Mouse (Mus musculus): ENCODE measurements around the gene Uncx. TPM values are rescaled to one million over a fixed set of nuclear protein-coding genes. Genes with fewer than 3 reads are reported as not detected.

Uncx gene
- polyA plus RNA-seq, 1 experiment from 2014 or later: 0.09 TPM

GRCm38 (mm10) chr5:139555476-139556115 lies 12.3 kb downstream of the Uncx start:
- Histone ChIP-seq H3K9me3 (replicated peaks) (no peaks in the 10 kb centered on the region), H3K4me3 (no peak overlapping the region), H3K9ac (no peak overlapping the region), H3K4me1 (replicated peaks) (peaks cover 12% of the 10 kb centered on the region; the same call in 1 of the 2 replicates), H3K27me3 (replicated peaks) (peaks cover 92% of the 10 kb centered on the region), H3K36me3 (no peaks in the 10 kb centered on the region), H3K4me2 (no peak overlapping the region), H3K27ac (ENCODE audit: poor library complexity, severe bottlenecking) (no peak overlapping the region)
- WGBS: 2% methylated on average over 7 of the region's 7 CpGs
- ATAC-seq (ENCODE audit: insufficient number of reproducible peaks, low FRiP score): no peak

DNA sequence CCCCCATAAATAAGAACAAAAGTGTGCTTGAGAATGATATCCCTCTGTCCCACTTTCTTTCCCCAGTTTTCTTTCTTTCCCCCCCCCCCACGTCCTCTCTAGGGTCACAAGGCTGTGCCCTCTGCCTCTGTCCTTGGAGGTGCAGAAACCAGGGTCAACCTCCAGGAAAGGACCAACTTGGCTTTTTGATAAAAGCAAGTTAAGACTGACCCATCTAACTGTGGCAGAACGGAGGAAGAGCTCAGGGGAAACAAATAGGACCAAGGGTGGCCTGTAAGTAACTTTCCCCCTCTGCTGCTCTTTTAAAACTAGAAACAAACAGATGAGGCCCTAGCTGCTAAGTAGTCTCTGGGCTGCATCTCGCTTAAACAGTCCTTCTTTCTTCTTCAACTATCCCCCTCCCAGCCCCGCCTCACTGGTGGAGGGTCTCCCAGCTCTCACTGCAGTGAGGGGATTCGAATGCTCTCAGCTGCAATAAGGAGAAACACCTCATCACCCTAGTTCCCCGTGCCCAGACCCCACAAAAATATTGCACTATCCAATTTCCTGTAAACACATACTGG lies 12.9 kb downstream of the Uncx start:
- no peak for ATAC-seq (ENCODE audit: insufficient number of reproducible peaks, low FRiP score)
- H3K9ac ChIP-seq: no peak overlapping the region
- peaks cover 12% of the 10 kb centered on the region; the same call in 1 of the 2 replicates for H3K4me1 ChIP-seq (replicated peaks)
- H3K9me3 ChIP-seq (replicated peaks): no peaks in the 10 kb centered on the region
- H3K27me3 ChIP-seq (replicated peaks): peaks cover 93% of the 10 kb centered on the region
- H3K4me3 ChIP-seq: no peak overlapping the region
- H3K27ac ChIP-seq (ENCODE audit: poor library complexity, severe bottlenecking): no peak overlapping the region
- no peaks in the 10 kb centered on the region for H3K36me3 ChIP-seq
- 3% methylated on average over 6 of the region's 6 CpGs for WGBS
- H3K4me2 ChIP-seq: no peak overlapping the region

DNA sequence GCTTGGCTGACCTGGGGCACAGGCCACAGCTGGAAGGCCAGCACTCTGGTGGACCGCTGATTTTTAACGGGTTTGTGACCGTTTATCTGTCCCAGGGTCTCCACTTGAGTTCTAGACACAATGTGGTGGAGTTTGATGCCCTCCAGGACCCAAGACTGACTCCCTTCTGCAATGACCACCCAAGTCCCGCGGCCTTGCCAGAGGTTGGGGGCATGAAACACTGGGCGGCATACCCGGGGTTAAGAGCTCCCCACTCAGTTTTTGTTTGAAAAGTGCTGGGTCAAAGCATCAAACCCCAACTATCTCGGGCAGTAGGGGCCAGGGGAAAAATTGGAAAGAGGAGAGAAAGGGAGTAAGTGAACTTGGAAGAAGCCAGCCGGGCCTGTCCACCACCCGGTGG lies 13.8 kb downstream of the Uncx start:
- Histone ChIP-seq H3K9ac (no peak overlapping the region), H3K4me1 (replicated peaks) (peaks cover 12% of the 10 kb centered on the region; the same call in 1 of the 2 replicates), H3K4me2 (no peak overlapping the region), H3K9me3 (replicated peaks) (no peaks in the 10 kb centered on the region), H3K36me3 (no peaks in the 10 kb centered on the region), H3K4me3 (no peak overlapping the region), H3K27ac (ENCODE audit: poor library complexity, severe bottlenecking) (no peak overlapping the region), H3K27me3 (replicated peaks) (peaks cover 93% of the 10 kb centered on the region)
- WGBS: 4% methylated on average over 10 of the region's 10 CpGs
- ATAC-seq (ENCODE audit: insufficient number of reproducible peaks, low FRiP score): no peak

GRCm38 (mm10) chr5:139557531-139558467 lies 14.5 kb downstream of the Uncx start:
- Histone ChIP-seq H3K9me3 (replicated peaks) (no peaks in the 10 kb centered on the region), H3K4me3 (peak overlapping the region; percentile 10; the same call in 1 of the 2 replicates), H3K27me3 (replicated peaks) (peaks cover 93% of the 10 kb centered on the region), H3K36me3 (no peaks in the 10 kb centered on the region), H3K4me2 (peak overlapping the region; percentile 19; the same call in 1 of the 2 replicates), H3K27ac (ENCODE audit: poor library complexity, severe bottlenecking) (no peak overlapping the region), H3K4me1 (replicated peaks) (peaks cover 12% of the 10 kb centered on the region; the same call in 1 of the 2 replicates), H3K9ac (no peak overlapping the region)
- 2% methylated on average over 43 of the region's 43 CpGs for WGBS
- peak; percentile 40; the same call in 1 of the 2 replicates for ATAC-seq (ENCODE audit: insufficient number of reproducible peaks, low FRiP score)

- H3K4me3 ChIP-seq: peak overlapping the region; percentile 10; the same call in 1 of the 2 replicates
- H3K4me1 ChIP-seq (replicated peaks): peaks cover 10% of the 10 kb centered on the region; the same call in 1 of the 2 replicates
- no peak for ATAC-seq (ENCODE audit: insufficient number of reproducible peaks, low FRiP score)
- H3K4me2 ChIP-seq: peak overlapping the region; percentile 19; the same call in 1 of the 2 replicates
- no peak overlapping the region for H3K9ac ChIP-seq
- no peaks in the 10 kb centered on the region for H3K36me3 ChIP-seq
- WGBS: under 1% methylated on average over 16 of the region's 16 CpGs
- H3K27me3 ChIP-seq (replicated peaks): peaks cover 93% of the 10 kb centered on the region
- H3K9me3 ChIP-seq (replicated peaks): no peaks in the 10 kb centered on the region
- no peak overlapping the region for H3K27ac ChIP-seq (ENCODE audit: poor library complexity, severe bottlenecking)
Measured at GRCm38 (mm10) chr5:139558468-139558804, 15.1 kb downstream of the Uncx start.

DNA sequence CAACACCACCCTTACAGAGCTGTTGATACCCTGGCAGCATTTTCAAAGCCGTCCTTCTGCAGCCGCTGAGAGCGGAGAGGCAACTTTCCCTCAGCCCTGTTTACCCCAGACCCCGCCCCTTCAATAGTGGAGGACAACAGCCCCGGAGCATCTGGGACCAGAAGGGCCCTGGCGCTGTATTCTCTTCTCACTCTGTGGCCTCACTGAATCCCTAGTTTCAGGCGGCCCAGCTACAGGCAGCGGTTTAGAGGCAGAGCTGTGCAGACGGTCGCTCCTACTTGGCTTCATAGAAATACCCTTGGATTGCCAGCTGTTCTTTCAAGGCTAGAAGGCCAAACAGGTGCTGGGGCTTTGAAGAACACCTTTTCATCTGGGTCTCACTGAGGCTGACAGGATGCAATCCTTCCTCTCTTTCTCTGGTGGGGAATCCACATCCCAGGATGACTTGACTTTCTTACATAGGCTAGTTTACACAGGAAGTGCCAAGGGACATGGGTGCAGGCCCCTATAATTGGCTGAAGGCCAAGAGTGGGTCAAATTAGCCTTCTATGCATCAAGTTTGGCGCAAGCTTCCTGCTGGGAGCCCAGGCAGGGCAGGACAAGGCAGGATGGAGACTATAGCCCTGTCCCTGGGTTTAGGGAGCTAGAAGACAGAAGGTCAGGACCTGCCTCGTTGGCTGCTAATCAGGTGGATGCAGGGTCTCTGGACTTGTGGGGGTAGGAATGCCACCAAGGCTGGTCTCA lies 15.8 kb downstream of the Uncx start:
- no peaks in the 10 kb centered on the region for H3K36me3 ChIP-seq
- H3K4me3 ChIP-seq: no peak overlapping the region
- no peaks in the 10 kb centered on the region for H3K9me3 ChIP-seq (replicated peaks)
- ATAC-seq (ENCODE audit: insufficient number of reproducible peaks, low FRiP score): no peak
- peaks cover 10% of the 10 kb centered on the region; the same call in 1 of the 2 replicates for H3K4me1 ChIP-seq (replicated peaks)
- H3K4me2 ChIP-seq: no peak overlapping the region
- H3K27ac ChIP-seq (ENCODE audit: poor library complexity, severe bottlenecking): no peak overlapping the region
- no peak overlapping the region for H3K9ac ChIP-seq
- WGBS: 5% methylated on average over 12 of the region's 12 CpGs
- peaks cover 92% of the 10 kb centered on the region for H3K27me3 ChIP-seq (replicated peaks)

DNA sequence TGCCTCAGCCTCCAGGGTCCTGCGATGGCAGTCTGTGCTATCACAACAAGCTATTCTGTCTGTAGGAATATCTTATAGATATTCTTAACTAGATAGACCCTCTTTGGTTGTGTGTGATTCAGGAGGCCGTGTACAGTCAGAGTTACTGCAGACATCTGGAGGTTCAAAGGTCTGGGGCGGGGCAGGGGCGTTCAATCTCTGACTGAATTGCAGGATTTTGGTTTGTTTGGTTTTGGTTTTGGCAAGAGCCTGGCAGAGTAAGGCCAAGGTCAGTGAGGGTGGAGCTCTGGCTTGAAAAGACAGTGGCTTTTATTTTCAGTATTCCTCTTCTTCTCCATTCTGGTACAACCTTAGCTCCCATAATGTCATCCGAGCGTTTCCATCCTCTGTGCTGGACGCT lies 16.5 kb downstream of the Uncx start:
- no peak overlapping the region for H3K4me2 ChIP-seq
- no peak overlapping the region for H3K9ac ChIP-seq
- H3K4me3 ChIP-seq: no peak overlapping the region
- peaks cover 10% of the 10 kb centered on the region; the same call in 1 of the 2 replicates for H3K4me1 ChIP-seq (replicated peaks)
- peaks cover 95% of the 10 kb centered on the region for H3K27me3 ChIP-seq (replicated peaks)
- no peaks in the 10 kb centered on the region for H3K9me3 ChIP-seq (replicated peaks)
- H3K36me3 ChIP-seq: no peaks in the 10 kb centered on the region
- 45% methylated on average over 7 of the region's 7 CpGs for WGBS
- no peak overlapping the region for H3K27ac ChIP-seq (ENCODE audit: poor library complexity, severe bottlenecking)
- ATAC-seq (ENCODE audit: insufficient number of reproducible peaks, low FRiP score): no peak

GRCm38 (mm10) chr5:139561363-139562001 lies 18.2 kb downstream of the Uncx start:
- 56% methylated on average over 4 of the region's 4 CpGs for WGBS
- no peak for ATAC-seq (ENCODE audit: insufficient number of reproducible peaks, low FRiP score)

DNA sequence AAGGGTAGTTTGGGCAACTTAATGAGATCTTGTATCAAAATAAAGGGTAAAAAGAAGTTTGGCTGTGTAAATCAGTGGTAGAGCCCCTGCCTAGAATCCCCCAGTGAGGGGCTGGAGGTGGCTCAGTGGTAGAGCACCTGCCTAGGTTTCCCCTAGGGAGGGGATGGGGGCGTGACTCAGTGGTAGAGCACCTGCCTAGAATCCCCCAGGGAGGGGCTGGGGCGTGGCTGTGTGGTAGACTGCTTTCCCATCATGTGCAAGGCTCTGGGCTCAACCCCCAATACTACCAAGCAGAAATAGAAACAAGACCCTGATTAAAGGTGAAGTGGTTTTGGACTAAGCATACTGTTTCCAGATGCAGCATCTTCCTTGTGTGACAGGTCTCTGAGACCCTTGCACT lies 21.4 kb downstream of the Uncx start:
- Histone ChIP-seq H3K4me3 (no peak overlapping the region), H3K4me1 (replicated peaks) (no peaks in the 10 kb centered on the region), H3K9me3 (replicated peaks) (no peaks in the 10 kb centered on the region), H3K27me3 (replicated peaks) (peaks cover 94% of the 10 kb centered on the region), H3K36me3 (no peaks in the 10 kb centered on the region), H3K9ac (no peak overlapping the region), H3K27ac (ENCODE audit: poor library complexity, severe bottlenecking) (no peak overlapping the region), H3K4me2 (no peak overlapping the region)
- WGBS: 50% methylated on average over 2 of the region's 2 CpGs
- ATAC-seq (ENCODE audit: insufficient number of reproducible peaks, low FRiP score): no peak

More at GRCm38 (mm10) chr5:139561363-139562001, 18.2 kb downstream of the Uncx start:
- Histone ChIP-seq H3K9ac (no peak overlapping the region), H3K4me2 (no peak overlapping the region), H3K36me3 (no peaks in the 10 kb centered on the region), H3K4me1 (replicated peaks) (peaks cover 10% of the 10 kb centered on the region; the same call in 1 of the 2 replicates), H3K9me3 (replicated peaks) (no peaks in the 10 kb centered on the region), H3K27me3 (replicated peaks) (peaks cover 95% of the 10 kb centered on the region), H3K27ac (ENCODE audit: poor library complexity, severe bottlenecking) (no peak overlapping the region), H3K4me3 (no peak overlapping the region)

- Histone ChIP-seq H3K9ac (no peak overlapping the region), H3K27me3 (replicated peaks) (peaks cover 94% of the 10 kb centered on the region), H3K4me1 (replicated peaks) (no peaks in the 10 kb centered on the region), H3K4me2 (no peak overlapping the region), H3K9me3 (replicated peaks) (no peaks in the 10 kb centered on the region), H3K36me3 (no peaks in the 10 kb centered on the region), H3K27ac (ENCODE audit: poor library complexity, severe bottlenecking) (no peak overlapping the region), H3K4me3 (no peak overlapping the region)
- 56% methylated on average over 4 of the region's 4 CpGs for WGBS
- no peak for ATAC-seq (ENCODE audit: insufficient number of reproducible peaks, low FRiP score)
Measured at GRCm38 (mm10) chr5:139565462-139565861, 22.2 kb downstream of the Uncx start.
